Mouse (Mus musculus) midbrain, embryonic 14.5 days (tissue): ENCODE results near the gene Olfr642. TPM values are rescaled to one million over a fixed set of nuclear protein-coding genes. Genes with fewer than 3 reads are reported as not detected.

Experiments used
- ATAC-seq: fragments of 200-750 bp; cut with Nextera tagmentation; 2 replicates; pipeline ENCODE4 v1.8.0; 2017; ENCODE audit warnings: moderate number of reproducible peaks, moderate library complexity; ENCODE audit not compliant: low FRiP score, low TSS enrichment
- DNase-seq: peaks from one replicate; pipeline ENCODE4 v3.0.0-alpha.2; 2015
- H3K27ac ChIP-seq: fragments of 300-500 bp; sonication (generic); replicated peaks from 2 replicates; pipeline ENCODE4 v1.5.1; 2014; ENCODE audit warnings: mild to moderate bottlenecking, low read depth, low read length, moderate library complexity
- H3K27me3 ChIP-seq: fragments of 300-500 bp; sonication (generic); 2 replicates; pipeline ENCODE4 v1.6.1; 2014; ENCODE audit warnings: low read length, control low read depth, mixed read lengths; ENCODE audit not compliant: control insufficient read depth, insufficient read depth
- H3K36me3 ChIP-seq: fragments of 300-500 bp; sonication (generic); 2 replicates; pipeline ENCODE4 v1.6.1; 2014; ENCODE audit warnings: low read length, control low read depth; ENCODE audit not compliant: control insufficient read depth, insufficient read depth
- H3K4me1 ChIP-seq: fragments of 300-500 bp; sonication (generic); 2 replicates; pipeline ENCODE4 v1.6.1; 2014; ENCODE audit warnings: mild to moderate bottlenecking, antibody characterized with exemption, low read length, control low read depth; ENCODE audit not compliant: control insufficient read depth, insufficient read depth
- H3K4me2 ChIP-seq: fragments of 300-500 bp; sonication (generic); 2 replicates; pipeline ENCODE4 v1.6.1; 2014; ENCODE audit warnings: mild to moderate bottlenecking, low read length, moderate library complexity
- H3K4me3 ChIP-seq: fragments of 300-500 bp; sonication (generic); replicated peaks from 2 replicates; pipeline ENCODE4 v1.5.1; 2014; ENCODE audit warnings: low read depth, low read length
- H3K9ac ChIP-seq: fragments of 300-500 bp; sonication (generic); replicated peaks from 2 replicates; pipeline ENCODE4 v1.6.1; 2014; ENCODE audit warnings: mild to moderate bottlenecking, low read length, moderate library complexity
- H3K9me3 ChIP-seq: fragments of 300-500 bp; sonication (generic); 2 replicates; pipeline ENCODE4 v1.6.1; 2016; ENCODE audit warnings: low read length, control low read depth, mixed read lengths; ENCODE audit not compliant: control insufficient read depth
- WGBS: fragments of 180-500 bp; shearing (Covaris S2); extraction: QIAGEN DNeasy Blood & Tissue Kit; methylation state at CpG from one replicate; pipeline ENCODE4 v1.1.7; 2014; 5-methylcytosine and 5-hydroxymethylcytosine counted together
- polyA plus RNA-seq: library from polyadenylated mRNA; unstranded; fragments of >200 nt; fragmentation: Nextera tagmentation; extraction: Ambion mirVana; gene quantifications from 2 replicates; pipeline ENCODE4 v1.2.1, GENCODE M21; 2014

Olfr642 gene
- not detected in 2 replicates for polyA plus RNA-seq

DNA sequence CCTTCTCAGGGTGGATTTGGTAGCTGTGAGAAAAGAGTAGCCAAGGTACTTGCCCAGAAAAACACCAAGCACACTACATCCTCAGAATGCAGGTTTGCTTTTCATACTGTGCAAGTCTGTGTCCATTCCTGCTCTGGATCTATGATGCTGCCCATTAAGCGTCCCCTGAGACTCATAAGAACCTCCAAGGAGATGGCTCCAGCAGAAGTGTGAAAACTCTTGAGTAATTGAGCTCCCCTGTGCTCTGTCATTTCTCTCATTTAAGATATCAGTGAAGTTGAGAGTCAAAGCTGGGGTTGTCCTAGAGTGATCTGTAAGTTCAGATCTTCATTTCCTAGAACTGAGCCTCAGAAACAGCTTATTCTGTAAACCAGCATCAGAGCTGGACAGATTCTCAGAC is at the start of gene Olfr642:
Olfr642 (minus strand) TSS at position 101 of the 400 bp plus-strand sequence.
- no peak for DNase-seq
- 82% methylated on average over 1 of the region's 1 CpGs for WGBS
- Histone ChIP-seq H3K9me3 (no peaks in the 10 kb centered on the region), H3K4me1 (no peaks in the 10 kb centered on the region), H3K4me2 (no peak within 1 kb of the TSS), H3K27ac (no peak within 1 kb of the TSS), H3K4me3 (no peak within 1 kb of the TSS), H3K9ac (no peak within 1 kb of the TSS), H3K36me3 (no peaks in the 10 kb centered on the region), H3K27me3 (no peaks in the 10 kb centered on the region)
- no peak for ATAC-seq

DNA sequence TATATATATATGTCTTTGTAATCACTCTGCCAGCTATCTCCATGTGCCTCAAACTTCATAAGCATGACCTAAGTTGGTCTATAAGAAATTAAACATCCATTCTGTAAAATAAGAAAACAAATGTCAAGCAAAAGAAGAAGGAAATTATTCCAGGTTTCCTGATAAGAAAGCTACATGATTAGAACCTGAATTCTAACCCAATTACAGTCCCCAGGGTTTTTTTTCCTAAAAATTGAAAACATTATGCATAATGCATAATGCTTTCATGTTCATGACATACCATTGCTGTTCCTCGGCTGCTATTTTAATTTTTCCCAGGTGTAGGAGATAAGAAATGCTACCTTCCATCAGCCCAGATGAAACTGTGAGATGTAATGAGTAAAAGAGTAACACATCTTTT is 32.9 kb upstream of the Olfr642 start, which contains the start of gene Olfr645:
Olfr645 (minus strand) TSS at position 101 of the 400 bp plus-strand sequence.
- WGBS: 73% methylated on average over 1 of the region's 1 CpGs
- H3K27ac ChIP-seq: no peak within 1 kb of the TSS
- DNase-seq (no peak), ATAC-seq (no peak)
- no peak within 1 kb of the TSS for H3K4me2 ChIP-seq
- H3K4me3 ChIP-seq: no peak within 1 kb of the TSS
- H3K9ac ChIP-seq: no peak within 1 kb of the TSS
- no peaks in the 10 kb centered on the region for H3K9me3 ChIP-seq
- no peaks in the 10 kb centered on the region for H3K4me1 ChIP-seq
- H3K36me3 ChIP-seq: no peaks in the 10 kb centered on the region
- no peaks in the 10 kb centered on the region for H3K27me3 ChIP-seq

DNA sequence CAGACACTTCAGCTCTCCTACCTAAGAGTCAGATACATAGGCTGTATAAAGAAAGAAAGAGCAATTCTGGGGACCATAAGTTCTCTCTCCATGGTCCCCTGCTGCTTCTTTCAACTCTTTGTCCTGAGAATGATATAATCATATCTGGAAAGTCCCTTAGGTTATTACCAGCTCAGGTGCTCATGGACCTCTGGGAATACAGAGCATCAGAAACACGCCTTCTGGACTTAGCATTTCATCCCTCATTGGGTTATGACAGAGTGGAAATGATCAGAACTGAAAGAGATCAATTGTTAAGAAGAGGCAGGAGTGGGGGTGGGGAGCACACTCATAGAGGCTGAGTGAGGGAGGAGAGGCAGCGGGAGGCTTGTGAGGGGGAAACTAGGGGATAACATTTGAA is 19.3 kb upstream of the Olfr642 start, which contains the start of gene Olfr644:
Olfr644 (minus strand) TSS at position 101 of the 400 bp plus-strand sequence.
- H3K4me1 ChIP-seq: no peaks in the 10 kb centered on the region
- 74% methylated on average over 2 of the region's 2 CpGs for WGBS

DNA sequence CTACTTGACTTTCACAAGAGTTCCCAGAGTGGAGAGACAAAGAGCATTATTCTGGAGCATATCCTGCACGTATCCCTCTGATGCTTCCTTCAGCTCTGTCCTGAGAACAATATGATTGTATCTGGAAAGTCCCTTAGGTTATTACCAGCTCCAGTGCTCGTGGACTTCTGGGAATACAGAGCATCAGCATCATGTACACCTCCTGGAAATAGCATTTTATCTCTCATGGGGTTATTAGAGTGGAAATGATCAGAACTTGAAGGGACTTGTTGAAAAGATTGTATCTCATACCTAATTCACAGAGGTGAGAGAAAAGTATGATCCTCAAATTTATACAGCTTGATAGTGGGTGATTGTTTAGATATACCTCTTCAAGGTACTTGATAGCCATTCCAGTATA is 8.9 kb upstream of the Olfr642 start, which contains the start of gene 4930516K23Rik:
4930516K23Rik (minus strand) TSS at position 101 of the 400 bp plus-strand sequence.
- no peaks in the 10 kb centered on the region for H3K4me1 ChIP-seq
- H3K27me3 ChIP-seq: no peaks in the 10 kb centered on the region
- ATAC-seq: no peak
- 61% methylated on average over 2 of the region's 2 CpGs for WGBS
- no peak within 1 kb of the TSS for H3K9ac ChIP-seq
- no peak within 1 kb of the TSS for H3K4me3 ChIP-seq
- DNase-seq: no peak
- H3K4me2 ChIP-seq: no peak within 1 kb of the TSS
- H3K27ac ChIP-seq: no peak within 1 kb of the TSS
- H3K9me3 ChIP-seq: no peaks in the 10 kb centered on the region
- no peaks in the 10 kb centered on the region for H3K36me3 ChIP-seq

More for the DNA sequence above, 19.3 kb upstream of the Olfr642 start, which contains the start of gene Olfr644:
- Histone ChIP-seq H3K27ac (no peak within 1 kb of the TSS), H3K27me3 (no peaks in the 10 kb centered on the region), H3K4me2 (no peak within 1 kb of the TSS), H3K9me3 (no peaks in the 10 kb centered on the region), H3K36me3 (no peaks in the 10 kb centered on the region), H3K4me3 (no peak within 1 kb of the TSS), H3K9ac (no peak within 1 kb of the TSS)
- ATAC-seq: no peak
- no peak for DNase-seq

GRCm38 (mm10) chr7:104059215-104059614 is 6.7 kb upstream of the Olfr642 start:
- no peak overlapping the region for H3K9ac ChIP-seq
- H3K4me1 ChIP-seq: no peaks in the 10 kb centered on the region
- DNase-seq (no peak), ATAC-seq (no peak)
- H3K9me3 ChIP-seq: no peaks in the 10 kb centered on the region
- H3K4me2 ChIP-seq: no peak overlapping the region
- no peaks in the 10 kb centered on the region for H3K27me3 ChIP-seq
- H3K27ac ChIP-seq: no peak overlapping the region
- no peaks in the 10 kb centered on the region for H3K36me3 ChIP-seq
- no peak overlapping the region for H3K4me3 ChIP-seq
- WGBS: 92% methylated on average over 1 of the region's 1 CpGs

DNA sequence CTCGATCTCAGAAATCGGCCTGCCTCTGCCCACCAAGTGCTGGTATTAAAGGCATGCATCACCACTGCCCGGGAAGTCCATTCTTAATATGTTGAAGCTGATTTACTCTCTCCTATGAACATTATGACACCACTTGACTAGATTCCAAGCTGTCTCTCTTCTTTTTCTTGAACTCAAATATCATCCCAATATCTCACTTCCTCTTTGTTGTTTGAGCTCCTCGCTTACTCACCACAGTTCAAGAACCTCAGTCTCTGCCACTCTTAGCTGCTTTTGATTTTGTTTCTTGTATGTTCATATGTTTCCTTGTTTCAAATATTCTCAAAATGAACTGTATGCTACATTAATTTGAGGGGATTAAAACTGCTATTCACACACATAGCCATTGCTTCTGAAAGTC is 1.7 kb downstream of the Olfr642 start:
- 92% methylated on average over 4 of the region's 4 CpGs for WGBS
- Histone ChIP-seq H3K4me2 (no peak overlapping the region), H3K9me3 (no peaks in the 10 kb centered on the region), H3K9ac (no peak overlapping the region), H3K27ac (no peak overlapping the region), H3K27me3 (no peaks in the 10 kb centered on the region), H3K36me3 (no peaks in the 10 kb centered on the region), H3K4me1 (no peaks in the 10 kb centered on the region), H3K4me3 (no peak overlapping the region)
- DNase-seq (no peak), ATAC-seq (no peak)

DNA sequence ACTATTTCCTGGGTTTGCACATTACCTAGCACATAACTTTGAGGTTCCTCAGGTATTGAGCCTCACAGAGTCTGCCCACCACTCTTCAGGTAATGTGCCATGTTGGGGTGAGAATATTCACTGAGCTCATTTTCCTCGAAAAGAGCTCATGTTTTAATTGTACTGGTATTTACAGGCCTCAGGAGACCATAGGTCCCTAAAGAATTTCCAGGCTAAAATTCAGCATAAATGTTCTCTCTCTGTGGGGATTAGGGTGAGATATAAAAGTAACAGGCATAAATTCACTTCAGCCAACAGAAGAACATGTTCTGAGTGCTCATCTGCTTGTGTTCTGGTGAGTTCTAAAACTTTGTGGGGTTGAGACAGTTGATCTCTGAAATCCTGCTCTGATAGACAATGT is 17.3 kb downstream of the Olfr642 start, which contains the start of gene Olfr641:
Olfr641 (plus strand) TSS at position 301 of the 400 bp plus-strand sequence.
- ATAC-seq: no peak
- H3K4me1 ChIP-seq: no peaks in the 10 kb centered on the region
- 76% methylated on average over 1 of the region's 1 CpGs for WGBS

DNA sequence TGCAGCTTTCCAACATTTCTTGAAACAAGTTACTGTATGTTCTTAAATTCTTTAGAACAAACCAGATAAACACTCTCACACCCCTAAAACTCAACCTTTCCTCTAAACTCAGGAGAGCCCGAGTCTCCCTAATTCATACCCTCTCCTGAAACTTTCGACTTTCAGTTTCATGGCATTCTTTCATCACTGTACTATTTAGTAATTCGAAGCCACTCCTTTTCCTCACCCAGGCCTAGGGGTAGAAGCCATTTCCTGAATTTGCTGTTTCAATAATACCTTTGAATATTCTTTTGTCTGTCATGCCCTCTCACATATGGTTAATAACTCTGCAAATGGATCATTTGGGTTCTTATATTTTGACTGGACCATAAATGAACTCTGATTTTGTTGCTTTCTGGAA is 25.5 kb downstream of the Olfr642 start:
- Histone ChIP-seq H3K4me1 (no peaks in the 10 kb centered on the region), H3K4me2 (no peak overlapping the region), H3K27ac (no peak overlapping the region), H3K27me3 (no peaks in the 10 kb centered on the region), H3K36me3 (no peaks in the 10 kb centered on the region), H3K4me3 (no peak overlapping the region), H3K9ac (no peak overlapping the region), H3K9me3 (no peaks in the 10 kb centered on the region)
- no peak for ATAC-seq
- no peak for DNase-seq
- 83% methylated on average over 3 of the region's 3 CpGs for WGBS

More for the DNA sequence above, 17.3 kb downstream of the Olfr642 start, which contains the start of gene Olfr641:
- Histone ChIP-seq H3K27me3 (no peaks in the 10 kb centered on the region), H3K4me2 (no peak within 1 kb of the TSS), H3K9ac (no peak within 1 kb of the TSS), H3K36me3 (no peaks in the 10 kb centered on the region), H3K4me3 (no peak within 1 kb of the TSS), H3K27ac (no peak within 1 kb of the TSS), H3K9me3 (no peaks in the 10 kb centered on the region)
- no peak for DNase-seq

DNA sequence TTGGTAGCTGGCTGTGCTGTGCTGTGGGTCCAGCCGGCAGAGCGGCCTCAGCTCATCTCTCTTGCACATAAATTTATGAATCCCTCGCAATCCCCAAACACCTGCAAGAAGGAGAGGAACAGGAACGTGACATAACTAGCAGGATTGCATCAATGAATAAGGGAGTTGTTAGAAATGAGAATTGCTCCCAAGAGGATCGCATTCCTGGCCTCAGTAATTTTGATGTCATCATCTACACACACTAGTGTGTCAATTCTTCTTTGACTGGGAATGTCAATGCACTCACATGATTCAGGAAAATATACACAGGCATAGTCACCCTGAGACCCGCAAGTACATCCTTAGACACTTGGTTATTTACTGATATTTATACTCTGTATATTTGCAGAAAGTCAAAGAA is 27.0 kb downstream of the Olfr642 start, which contains the start of gene Olfr640:
Olfr640 (minus strand) TSS at position 101 of the 400 bp plus-strand sequence.
- Histone ChIP-seq H3K27ac (no peak within 1 kb of the TSS), H3K27me3 (no peaks in the 10 kb centered on the region), H3K4me1 (no peaks in the 10 kb centered on the region), H3K4me2 (no peak within 1 kb of the TSS), H3K9me3 (no peaks in the 10 kb centered on the region), H3K9ac (no peak within 1 kb of the TSS), H3K4me3 (no peak within 1 kb of the TSS), H3K36me3 (no peaks in the 10 kb centered on the region)
- 85% methylated on average over 6 of the region's 6 CpGs for WGBS
- no peak for DNase-seq
- ATAC-seq: no peak
